Mouse (Mus musculus) forelimb bud, embryonic 11.5 days (tissue): ENCODE results near the gene Lat.
"Not testable (repeated sequence)": the region's sequence is repeated elsewhere in the genome, so short reads cannot be mapped to it uniquely, and the experiment has no call there.

Experiments
- DNase-seq: peaks from one replicate; pipeline ENCODE4 v3.0.0-alpha.2; 2012; ENCODE audit warnings: low read depth, low spot score

The Lat gene

DNA sequence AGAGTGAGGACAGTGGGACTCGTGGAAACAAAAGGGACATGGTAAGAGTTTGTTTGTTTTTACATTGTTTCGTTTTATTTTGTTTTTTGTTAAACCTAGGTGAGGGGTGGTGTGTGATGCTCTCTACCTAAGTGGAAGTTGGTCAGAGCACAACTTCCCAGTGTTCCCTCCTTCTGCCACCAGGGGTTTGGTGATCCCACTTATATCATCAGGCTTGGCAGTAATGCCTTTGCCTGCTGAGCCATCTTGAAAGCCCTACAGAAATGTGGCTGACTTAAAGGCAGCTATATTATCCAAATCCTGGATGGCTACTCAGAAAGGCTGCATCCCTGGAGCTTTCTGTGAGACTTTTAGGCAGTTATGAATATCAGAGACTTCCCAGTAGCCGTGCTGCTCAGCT, 36.7 kb downstream of the Lat start:
- DNase-seq, result no peak

DNA sequence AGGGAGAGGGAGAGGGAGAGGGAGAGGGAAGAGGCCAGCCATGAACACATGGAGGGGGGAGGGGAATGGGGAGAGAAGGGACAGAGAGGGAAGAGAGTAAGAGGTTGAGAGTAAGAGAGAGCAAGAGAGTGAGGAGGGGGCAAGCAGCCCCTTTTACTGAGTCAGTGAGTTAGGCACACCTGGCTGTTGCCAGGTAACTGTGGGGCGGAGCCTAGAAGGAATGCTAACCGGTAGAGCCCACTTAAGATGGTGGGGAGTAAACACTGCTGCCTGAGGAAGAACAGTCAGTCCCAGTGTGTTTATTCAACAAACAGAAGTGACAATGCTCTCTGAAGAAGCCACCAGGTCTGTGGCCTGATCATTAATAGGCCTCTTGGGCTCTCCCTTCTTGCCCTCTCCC, 38.7 kb downstream of the Lat start:
- DNase-seq, result no peak

DNA sequence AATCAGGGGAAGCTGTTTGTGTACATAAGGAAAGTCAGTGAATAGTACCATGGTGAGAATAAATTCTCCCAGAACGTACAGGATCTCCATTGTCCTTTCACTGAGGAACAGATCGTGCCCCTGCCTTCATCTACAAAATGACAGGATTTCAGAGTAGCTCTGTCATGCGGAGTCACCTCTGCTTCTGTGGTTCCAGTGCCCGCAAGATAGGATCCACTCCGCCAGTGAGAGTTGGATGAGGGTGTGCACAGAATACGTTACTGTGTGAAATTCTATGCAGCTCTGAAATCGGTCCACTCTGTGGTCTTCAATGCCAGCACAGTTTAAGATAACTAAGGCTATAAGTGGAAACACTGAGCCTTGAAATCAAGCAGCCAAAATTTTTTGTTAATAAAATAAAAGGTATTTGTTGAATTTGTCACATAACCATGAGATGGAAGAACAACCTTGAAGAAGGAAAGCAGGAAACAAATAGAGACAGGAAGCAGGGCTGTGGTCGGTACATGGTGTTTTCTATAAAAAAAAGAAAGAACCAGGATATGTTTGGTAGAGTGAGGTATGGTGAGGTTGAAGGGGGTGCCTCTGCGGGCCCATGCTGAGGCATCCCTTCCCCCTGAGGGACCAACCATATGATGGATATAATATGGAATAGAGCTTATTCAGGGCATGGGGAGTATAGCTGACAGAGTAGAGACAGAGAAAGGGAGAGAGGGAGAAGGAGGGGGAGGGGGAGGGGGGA, 39.3 kb downstream of the Lat start:
- no peak for DNase-seq

DNA sequence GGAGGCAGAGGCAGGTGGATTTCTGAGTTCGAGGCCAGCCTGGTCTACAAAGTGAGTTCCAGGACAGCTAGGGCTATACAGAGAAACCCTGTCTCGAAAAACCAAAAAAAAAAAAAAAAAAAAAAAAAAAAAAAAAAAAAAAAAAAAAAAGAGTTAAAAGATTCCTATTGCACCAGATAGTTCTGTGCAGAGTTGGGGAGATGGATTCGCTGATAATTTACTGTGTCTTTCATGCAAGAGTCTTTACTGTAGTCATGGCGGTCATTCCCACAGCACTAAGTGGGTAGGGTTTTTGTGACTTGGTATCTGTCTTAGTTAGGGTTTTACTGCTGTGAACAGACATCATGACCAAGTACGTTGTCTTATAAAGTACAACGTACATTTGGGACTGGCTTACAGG, 40.5 kb downstream of the Lat start:
- DNase-seq, result not testable (repeated sequence)

DNA sequence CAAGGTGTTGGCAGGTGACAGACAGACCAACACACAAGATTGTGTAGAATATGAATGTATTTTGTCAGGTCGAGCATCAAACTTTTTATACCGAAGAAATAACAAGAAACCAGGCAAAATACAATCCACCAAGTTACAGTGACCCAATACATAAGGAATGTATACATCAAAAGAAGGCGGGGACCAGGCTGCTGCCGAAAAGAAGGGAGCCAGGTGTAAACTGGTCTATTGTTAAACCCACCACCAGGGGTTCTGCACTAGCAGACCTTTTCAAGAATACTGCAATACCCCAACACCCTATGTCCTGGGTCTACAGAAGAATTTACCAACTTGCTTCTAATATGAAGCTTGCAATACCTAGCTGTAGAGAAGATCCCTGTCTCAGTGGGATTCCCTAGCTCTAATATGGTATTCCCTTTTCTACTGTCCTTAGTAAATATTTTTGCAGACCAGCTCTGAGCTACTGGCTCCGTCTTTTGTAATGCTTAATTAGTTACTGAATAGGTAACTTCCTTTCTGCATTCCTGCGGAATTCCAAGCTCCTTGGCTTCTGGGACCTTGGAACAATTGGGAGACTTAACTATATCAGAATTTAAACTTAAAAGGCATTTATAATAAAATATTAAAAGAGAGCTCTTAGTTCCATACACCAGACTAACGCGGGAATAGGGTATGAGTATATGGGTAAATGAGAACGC, 43.6 kb downstream of the Lat start:
- not testable (repeated sequence) for DNase-seq

DNA sequence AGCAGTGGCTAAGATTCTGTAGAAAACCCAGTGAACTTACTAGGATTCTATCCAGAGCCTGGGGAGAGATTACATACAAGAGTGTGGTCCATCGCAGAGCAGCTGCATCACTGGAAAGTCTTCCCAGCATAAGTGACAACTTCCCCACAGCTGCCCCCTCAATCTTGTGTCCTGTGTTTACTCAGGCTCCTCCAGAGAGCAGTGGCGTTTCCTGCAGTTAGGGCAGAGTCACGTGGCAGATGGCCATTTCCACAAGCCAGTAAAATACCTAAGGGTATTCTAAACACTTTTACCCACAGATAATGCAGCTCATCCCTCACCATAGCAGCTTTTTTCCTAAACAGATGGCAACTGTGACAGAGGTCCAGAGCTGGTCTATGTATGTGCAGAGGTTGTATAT, 44.6 kb downstream of the Lat start:
- DNase-seq, result no peak

DNA sequence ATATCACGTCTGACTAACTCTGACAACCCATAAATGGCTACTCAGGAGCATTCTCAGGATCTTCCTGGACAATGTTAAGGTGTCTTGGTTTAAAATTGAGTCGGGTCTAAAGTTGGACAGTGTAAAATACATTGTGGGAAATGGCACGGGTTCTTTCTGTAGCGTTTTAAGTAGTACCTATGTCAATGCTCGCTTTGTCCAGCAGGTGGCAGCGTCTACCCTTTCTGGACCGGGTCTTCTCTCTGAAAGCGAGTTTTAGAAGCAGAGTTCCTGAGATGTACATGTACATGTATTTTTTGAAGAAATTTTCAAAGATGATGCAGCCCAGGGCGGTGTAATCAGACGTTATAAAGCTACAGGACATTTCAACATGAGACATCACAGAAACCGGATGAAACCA, 45.6 kb downstream of the Lat start:
- DNase-seq, result peak; percentile 82

DNA sequence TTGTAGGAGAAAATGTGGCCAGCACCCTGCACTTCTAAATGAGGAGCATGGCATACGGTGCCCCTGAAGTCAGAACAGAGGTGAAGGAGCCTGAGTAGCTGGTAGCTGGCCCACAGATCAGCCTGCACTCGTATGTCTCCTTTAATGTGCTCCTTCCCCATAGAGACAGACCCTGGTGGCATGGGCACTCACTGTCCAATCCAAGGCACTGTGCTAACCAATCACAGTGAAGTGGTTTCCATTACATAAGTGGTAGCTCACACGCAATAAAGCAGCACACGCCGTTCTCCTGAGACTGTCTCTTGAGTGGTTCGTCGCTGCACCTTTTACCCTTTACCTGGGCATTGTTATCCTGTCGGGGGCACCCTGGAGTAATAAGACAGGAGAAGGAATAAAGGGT, 55.1 kb downstream of the Lat start:
- no peak for DNase-seq
